In the genomic region with DNA sequence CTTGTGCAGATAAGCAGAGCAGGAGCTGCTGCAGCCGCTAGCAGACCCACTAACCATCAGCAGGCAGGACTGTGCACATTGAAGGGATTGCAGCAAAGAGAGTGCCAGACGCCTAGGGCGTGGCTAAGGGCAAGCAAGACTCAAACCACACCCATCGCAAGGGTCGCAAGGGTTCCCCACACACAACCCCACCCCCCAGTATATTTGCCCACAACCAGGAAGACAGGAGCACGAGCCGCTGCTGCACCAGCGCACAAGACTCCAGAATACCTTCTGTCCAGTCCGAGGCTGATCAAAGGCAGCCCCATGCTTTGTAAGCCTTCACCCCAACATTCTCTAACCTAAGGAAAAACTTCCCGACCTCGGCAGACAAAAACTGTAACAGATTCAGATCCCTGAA, we compare ENCODE assay signal across 8 mouse cellular contexts. TPM values are rescaled to one million over a fixed set of nuclear protein-coding genes. Genes with fewer than 3 reads are reported as not detected.
DNase-seq lines count a peak whose midpoint lies in the region; ATAC-seq and TF ChIP-seq lines count a peak whose summit lies in the region.

No protein-coding gene starts in this region.

- no peaks in the 10 kb centered on the region for H3K36me3 ChIP-seq in lung, postnatal 0 days (ENCODE audit: insufficient read depth, low read length)
- no peaks in the 10 kb centered on the region for H3K36me3 ChIP-seq in embryonic facial prominence, embryonic 11.5 days (replicated peaks; ENCODE audit: control insufficient read depth, insufficient read depth, low read depth, low read length)
- H3K36me3 ChIP-seq in limb, embryonic 12.5 days: no peaks in the 10 kb centered on the region
- no peaks in the 10 kb centered on the region for H3K36me3 ChIP-seq in stomach, embryonic 14.5 days (ENCODE audit: control insufficient read depth, insufficient read depth, low read length)

- H3K4me2 ChIP-seq in lung, postnatal 0 days (replicated peaks; ENCODE audit: low read depth, low read length): peak overlapping the region; percentile 76; the same call in 1 of the 2 replicates
- H3K4me2 ChIP-seq in embryonic facial prominence, embryonic 11.5 days (ENCODE audit: low read depth, low read length): peak overlapping the region; percentile 95; the same call in 1 of the 2 replicates
- H3K4me2 ChIP-seq in limb, embryonic 12.5 days: peak overlapping the region; percentile 95; the same call in 1 of the 2 replicates
- peak overlapping the region; percentile 75 for H3K4me2 ChIP-seq in stomach, embryonic 14.5 days (replicated peaks; ENCODE audit: low read depth, low read length)

- H3K9ac ChIP-seq in lung, postnatal 0 days (replicated peaks; ENCODE audit: low read depth): no peak overlapping the region
- H3K9ac ChIP-seq in embryonic facial prominence, embryonic 11.5 days (replicated peaks; ENCODE audit: low read length): no peak overlapping the region
- no peak overlapping the region for H3K9ac ChIP-seq in limb, embryonic 12.5 days (replicated peaks)
- no peak overlapping the region for H3K9ac ChIP-seq in stomach, embryonic 14.5 days (replicated peaks; ENCODE audit: low read depth, low read length)

- 0 out of 2 replicates have a peak overlapping the region, but pooled peaks have one; percentile 49 for H3K4me3 ChIP-seq in lung, postnatal 0 days (ENCODE audit: low read depth, low read length)
- H3K4me3 ChIP-seq in embryonic facial prominence, embryonic 11.5 days (ENCODE audit: low read depth, low read length): peak overlapping the region; percentile 59
- peak overlapping the region; percentile 74 for H3K4me3 ChIP-seq in limb, embryonic 12.5 days (replicated peaks)
- H3K4me3 ChIP-seq in stomach, embryonic 14.5 days (ENCODE audit: low read depth, low read length): peak overlapping the region; percentile 46

- no peaks in the 10 kb centered on the region for H3K9me3 ChIP-seq in lung, postnatal 0 days (ENCODE audit: low read length)
- H3K9me3 ChIP-seq in embryonic facial prominence, embryonic 11.5 days (replicated peaks; ENCODE audit: control insufficient read depth, low read length): no peaks in the 10 kb centered on the region
- H3K9me3 ChIP-seq in limb, embryonic 12.5 days: no peaks in the 10 kb centered on the region
- H3K9me3 ChIP-seq in stomach, embryonic 14.5 days (ENCODE audit: control insufficient read depth, low read depth, low read length): no peaks in the 10 kb centered on the region

- H3K4me1 ChIP-seq in lung, postnatal 0 days (ENCODE audit: insufficient read depth, low read depth, low read length): peaks cover 4% of the 10 kb centered on the region; the same call in 1 of the 2 replicates
- H3K4me1 ChIP-seq in embryonic facial prominence, embryonic 11.5 days (ENCODE audit: control insufficient read depth, insufficient read depth, low read length): no peaks in the 10 kb centered on the region
- H3K4me1 ChIP-seq in limb, embryonic 12.5 days (replicated peaks): peaks cover 27% of the 10 kb centered on the region
- peaks cover 13% of the 10 kb centered on the region for H3K4me1 ChIP-seq in stomach, embryonic 14.5 days (ENCODE audit: control insufficient read depth, insufficient read depth, low read length)

- H3K27ac ChIP-seq in lung, postnatal 0 days (ENCODE audit: low read length): no peak overlapping the region
- no peak overlapping the region for H3K27ac ChIP-seq in embryonic facial prominence, embryonic 11.5 days (replicated peaks; ENCODE audit: low read depth, low read length)
- H3K27ac ChIP-seq in limb, embryonic 12.5 days: no peak overlapping the region
- no peak overlapping the region for H3K27ac ChIP-seq in stomach, embryonic 14.5 days (ENCODE audit: low read length)

- 2% methylated on average over 11 of the region's 11 CpGs for whole genome bisulfite sequencing in lung, postnatal 0 days
- WGBS in embryonic facial prominence, embryonic 11.5 days: under 1% methylated on average over 11 of the region's 11 CpGs
- WGBS in limb, embryonic 12.5 days: 1% methylated on average over 11 of the region's 11 CpGs
- 4% methylated on average over 11 of the region's 11 CpGs for WGBS in stomach, embryonic 14.5 days

- TF ChIP-seq EP300 in lung, postnatal 0 days (IDR thresholded peaks at IDR 0.05): no peak

- ATAC-seq in lung, postnatal 0 days: no peak
- ATAC-seq in embryonic facial prominence, embryonic 11.5 days (replicated peaks; ENCODE audit: insufficient number of reproducible peaks, low FRiP score, low TSS enrichment, low read depth): no peak
- ATAC-seq in limb, embryonic 12.5 days (ENCODE audit: insufficient number of reproducible peaks, insufficient read depth, low FRiP score, low TSS enrichment, low read depth): no peak
- ATAC-seq in stomach, embryonic 14.5 days (ENCODE audit: insufficient number of reproducible peaks, insufficient read depth, low FRiP score, low read depth): no peak

- no peak for DNase-seq in lung, postnatal 0 days (ENCODE audit: low spot score)
- no peak for DNase-seq in lung, postnatal 10 days
- DNase-seq in embryonic facial prominence, embryonic 11.5 days (ENCODE audit: low spot score): no peak
- no peak for DNase-seq in right cerebral cortex, adult 2 months (ENCODE audit: low spot score in 2 of 2)
- no peak for DNase-seq in lung, postnatal 4 days
- no peak for DNase-seq in spleen, postnatal 14 days (ENCODE audit: low spot score in 2 of 2)

- no peak for TF ChIP-seq CTCF in lung, postnatal 0 days (IDR thresholded peaks at IDR 0.05)

- peaks cover 37% of the 10 kb centered on the region for H3K27me3 ChIP-seq in lung, postnatal 0 days (replicated peaks; ENCODE audit: insufficient read depth, low read length)
- H3K27me3 ChIP-seq in embryonic facial prominence, embryonic 11.5 days (ENCODE audit: control insufficient read depth, insufficient read depth, low read length): peaks cover 39% of the 10 kb centered on the region
- H3K27me3 ChIP-seq in limb, embryonic 12.5 days: peaks cover 90% of the 10 kb centered on the region
- H3K27me3 ChIP-seq in stomach, embryonic 14.5 days (ENCODE audit: control insufficient read depth, insufficient read depth, low read length): peaks cover 26% of the 10 kb centered on the region

RNA-seq across cellular contexts. Expression of a gene that starts 1.7 kb away (rescaled TPM):
- 0.16 and 0.24 TPM in 2 replicates for polyA plus RNA-seq in lung, postnatal 0 days (2015; fragmentation: Nextera tagmentation; extraction: Ambion mirVana)
- polyA plus RNA-seq in embryonic facial prominence, embryonic 11.5 days (2014; fragmentation: Nextera tagmentation; extraction: Ambion mirVana): 0.24 and 0.64 TPM in 2 replicates
- 1.4 and 2.0 TPM in 2 replicates for polyA plus RNA-seq in limb, embryonic 12.5 days (2016; fragmentation: Nextera tagmentation; extraction: Ambion mirVana)
- polyA plus RNA-seq in stomach, embryonic 14.5 days (2014; fragmentation: Nextera tagmentation; extraction: Ambion mirVana): 0.62 and 0.73 TPM in 2 replicates

RNA-seq across cellular contexts. Expression of a gene that starts 1.9 kb away (rescaled TPM):
- 0.35 and 0.71 TPM in 2 replicates for polyA plus RNA-seq in lung, postnatal 0 days (2015; fragmentation: Nextera tagmentation; extraction: Ambion mirVana)
- not detected in 2 replicates for polyA plus RNA-seq in embryonic facial prominence, embryonic 11.5 days (2014; fragmentation: Nextera tagmentation; extraction: Ambion mirVana)
- not detected in 2 replicates for polyA plus RNA-seq in limb, embryonic 12.5 days (2016; fragmentation: Nextera tagmentation; extraction: Ambion mirVana)
- polyA plus RNA-seq in stomach, embryonic 14.5 days (2014; fragmentation: Nextera tagmentation; extraction: Ambion mirVana): not detected in 2 replicates

RNA-seq across cellular contexts. Expression of a gene that starts 49.6 kb away (rescaled TPM):
- 68.5 and 71.5 TPM in 2 replicates for polyA plus RNA-seq in lung, postnatal 0 days (2015; fragmentation: Nextera tagmentation; extraction: Ambion mirVana)
- polyA plus RNA-seq in embryonic facial prominence, embryonic 11.5 days (2014; fragmentation: Nextera tagmentation; extraction: Ambion mirVana): 209 and 210 TPM in 2 replicates
- 181 TPM in 2 replicates for polyA plus RNA-seq in limb, embryonic 12.5 days (2016; fragmentation: Nextera tagmentation; extraction: Ambion mirVana)
- polyA plus RNA-seq in stomach, embryonic 14.5 days (2014; fragmentation: Nextera tagmentation; extraction: Ambion mirVana): 183 and 188 TPM in 2 replicates
